Mouse (Mus musculus): ENCODE results near the gene Olfr54.
"Not testable (repeated sequence)": the region's sequence is repeated elsewhere in the genome, so short reads cannot be mapped to it uniquely, and the experiment has no call there.

DNA sequence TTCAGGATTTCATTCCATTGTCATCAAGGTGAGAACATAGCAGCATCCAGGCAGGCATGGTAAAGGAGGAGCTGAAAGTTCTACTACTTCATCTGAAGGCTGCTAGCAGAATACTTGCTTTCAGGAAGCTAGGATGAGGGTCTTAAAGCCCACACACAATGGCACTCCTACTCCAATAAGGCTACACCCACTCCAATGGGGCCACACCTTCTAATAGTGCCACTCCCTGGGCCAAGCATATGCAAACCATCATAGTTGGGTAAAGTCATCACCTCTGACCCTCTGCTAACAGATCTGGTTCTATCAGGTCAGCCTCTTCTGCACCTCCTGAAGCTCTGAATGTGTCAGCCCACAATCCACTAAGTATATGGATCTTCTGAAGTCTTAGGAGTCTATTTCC is 20.1 kb downstream of the Olfr54 start:
- not testable (repeated sequence) for TF ChIP-seq CTCF (IDR thresholded peaks at IDR 0.05); POLR2A (IDR thresholded peaks at IDR 0.05; ENCODE audit: insufficient read depth, low read depth, low read length)
